Mouse (Mus musculus): ENCODE measurements around the gene A630001G21Rik. TPM values are rescaled to one million over a fixed set of nuclear protein-coding genes. Genes with fewer than 3 reads are reported as not detected.

The A630001G21Rik gene
- polyA plus RNA-seq, 1 experiment = 0.35 TPM

DNA sequence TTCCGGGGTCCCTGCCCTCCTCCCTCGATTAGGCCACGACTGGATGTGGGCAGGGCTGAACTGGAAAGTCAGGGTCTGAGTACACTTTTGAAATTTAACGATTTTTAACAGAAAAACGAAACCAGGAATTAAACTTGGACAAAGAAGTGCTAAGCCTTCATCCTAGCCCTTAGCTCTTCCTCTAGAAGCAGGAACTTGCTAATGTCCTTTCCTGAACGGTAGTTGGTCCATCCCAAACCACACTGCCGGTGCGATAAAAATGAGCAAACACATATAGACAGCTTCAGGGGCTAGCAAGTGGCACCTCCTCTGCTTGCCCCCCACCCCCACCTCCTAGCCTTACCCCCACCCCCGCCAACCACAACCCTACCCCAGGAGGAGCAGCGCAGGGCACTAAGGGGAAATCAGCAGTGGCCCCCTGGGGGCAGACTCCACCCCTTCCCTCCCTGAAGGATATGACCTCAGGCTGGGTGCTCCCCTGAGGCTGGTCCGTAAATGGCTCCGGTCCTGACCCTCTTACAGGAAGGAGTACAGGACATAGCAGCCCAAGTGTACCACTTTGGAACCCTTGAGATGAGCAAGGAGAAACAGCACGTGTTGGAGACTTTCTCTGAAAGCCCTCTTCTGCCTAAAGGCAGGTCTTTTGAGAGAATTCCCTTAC is 42.9 kb downstream of the A630001G21Rik start:
- no peak for TF ChIP-seq CTCF (IDR thresholded peaks at IDR 0.05; ENCODE audit: control insufficient read depth, insufficient read depth, insufficient replicate concordance, low read depth, low read length)
- TF ChIP-seq POLR2A (IDR thresholded peaks at IDR 0.05; ENCODE audit: control insufficient read depth, low read depth, low read length) = no peak
- Histone ChIP-seq H3K36me3 (ENCODE audit: control insufficient read depth, insufficient read depth, low read length) (no peaks in the 10 kb centered on the region), H3K4me3 (ENCODE audit: control insufficient read depth, low read depth, low read length) (no peak overlapping the region), H3K27me3 (ENCODE audit: control insufficient read depth, insufficient read depth, low read length) (no peaks in the 10 kb centered on the region), H3K27ac (ENCODE audit: control insufficient read depth, insufficient read depth, low read depth, low read length) (no peak overlapping the region), H3K4me1 (ENCODE audit: control insufficient read depth, insufficient read depth, low read length) (peaks cover 10% of the 10 kb centered on the region)

DNA sequence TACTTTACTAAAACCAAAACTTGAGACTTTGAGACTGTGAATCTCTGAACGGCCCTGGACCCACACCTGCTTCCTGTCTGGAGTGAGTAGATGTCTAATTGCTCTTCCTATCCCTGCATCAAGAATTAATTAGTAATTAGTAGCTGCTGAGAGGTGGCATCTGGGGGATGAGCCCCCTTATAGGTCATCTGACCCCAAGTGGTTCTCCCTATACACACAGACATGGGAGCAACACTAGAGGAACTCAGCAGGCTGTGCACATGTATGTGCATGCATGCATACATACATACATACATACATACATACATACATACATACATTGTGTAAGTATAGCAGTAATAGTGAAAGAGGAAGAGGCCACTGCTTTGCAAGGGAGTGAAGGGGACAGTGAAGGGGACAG is 43.9 kb downstream of the A630001G21Rik start:
- TF ChIP-seq POLR2A (IDR thresholded peaks at IDR 0.05; ENCODE audit: control insufficient read depth, low read depth, low read length) = no peak
- TF ChIP-seq CTCF (IDR thresholded peaks at IDR 0.05; ENCODE audit: control insufficient read depth, insufficient read depth, insufficient replicate concordance, low read depth, low read length) = no peak

GRCm38 (mm10) chr1:85732581-85732980 is 45.9 kb downstream of the A630001G21Rik start:
- Histone ChIP-seq H3K36me3 (ENCODE audit: control insufficient read depth, insufficient read depth, low read length) (no peaks in the 10 kb centered on the region), H3K27ac (ENCODE audit: control insufficient read depth, insufficient read depth, low read depth, low read length) (no peak overlapping the region), H3K4me1 (ENCODE audit: control insufficient read depth, insufficient read depth, low read length) (peaks cover 10% of the 10 kb centered on the region), H3K27me3 (ENCODE audit: control insufficient read depth, insufficient read depth, low read length) (no peaks in the 10 kb centered on the region), H3K4me3 (ENCODE audit: control insufficient read depth, low read depth, low read length) (no peak overlapping the region)
- no peak for TF ChIP-seq CTCF (IDR thresholded peaks at IDR 0.05; ENCODE audit: control insufficient read depth, insufficient read depth, insufficient replicate concordance, low read depth, low read length)
- no peak for TF ChIP-seq POLR2A (IDR thresholded peaks at IDR 0.05; ENCODE audit: control insufficient read depth, low read depth, low read length)

More for the DNA sequence above, 43.9 kb downstream of the A630001G21Rik start:
- H3K4me3 ChIP-seq (ENCODE audit: control insufficient read depth, low read depth, low read length) = no peak overlapping the region
- no peaks in the 10 kb centered on the region for H3K27me3 ChIP-seq (ENCODE audit: control insufficient read depth, insufficient read depth, low read length)
- H3K36me3 ChIP-seq (ENCODE audit: control insufficient read depth, insufficient read depth, low read length) = no peaks in the 10 kb centered on the region
- H3K27ac ChIP-seq (ENCODE audit: control insufficient read depth, insufficient read depth, low read depth, low read length) = no peak overlapping the region
- peaks cover 10% of the 10 kb centered on the region for H3K4me1 ChIP-seq (ENCODE audit: control insufficient read depth, insufficient read depth, low read length)

- no peak for TF ChIP-seq POLR2A (IDR thresholded peaks at IDR 0.05; ENCODE audit: control insufficient read depth, low read depth, low read length)
- TF ChIP-seq CTCF (IDR thresholded peaks at IDR 0.05; ENCODE audit: control insufficient read depth, insufficient read depth, insufficient replicate concordance, low read depth, low read length) = no peak
- Histone ChIP-seq H3K4me3 (ENCODE audit: control insufficient read depth, low read depth, low read length) (no peak overlapping the region), H3K27ac (ENCODE audit: control insufficient read depth, insufficient read depth, low read depth, low read length) (no peak overlapping the region), H3K27me3 (ENCODE audit: control insufficient read depth, insufficient read depth, low read length) (no peaks in the 10 kb centered on the region), H3K36me3 (ENCODE audit: control insufficient read depth, insufficient read depth, low read length) (no peaks in the 10 kb centered on the region), H3K4me1 (ENCODE audit: control insufficient read depth, insufficient read depth, low read length) (peaks cover 6% of the 10 kb centered on the region)
These were observed 48.0 kb downstream of the A630001G21Rik start for GRCm38 (mm10) chr1:85730471-85730870.

GRCm38 (mm10) chr1:85720220-85720893 is 58.1 kb downstream of the A630001G21Rik start:
- Histone ChIP-seq H3K4me3 (ENCODE audit: control insufficient read depth, low read depth, low read length) (no peak overlapping the region), H3K36me3 (ENCODE audit: control insufficient read depth, insufficient read depth, low read length) (no peaks in the 10 kb centered on the region), H3K27me3 (ENCODE audit: control insufficient read depth, insufficient read depth, low read length) (no peaks in the 10 kb centered on the region), H3K27ac (ENCODE audit: control insufficient read depth, insufficient read depth, low read depth, low read length) (no peak overlapping the region), H3K4me1 (ENCODE audit: control insufficient read depth, insufficient read depth, low read length) (peaks cover 13% of the 10 kb centered on the region)
- no peak for TF ChIP-seq CTCF (IDR thresholded peaks at IDR 0.05; ENCODE audit: control insufficient read depth, insufficient read depth, insufficient replicate concordance, low read depth, low read length)
- TF ChIP-seq POLR2A (IDR thresholded peaks at IDR 0.05; ENCODE audit: control insufficient read depth, low read depth, low read length) = no peak

- Histone ChIP-seq H3K36me3 (ENCODE audit: control insufficient read depth, insufficient read depth, low read length) (no peaks in the 10 kb centered on the region), H3K27me3 (ENCODE audit: control insufficient read depth, insufficient read depth, low read length) (no peaks in the 10 kb centered on the region), H3K27ac (ENCODE audit: control insufficient read depth, insufficient read depth, low read depth, low read length) (no peak overlapping the region), H3K4me3 (ENCODE audit: control insufficient read depth, low read depth, low read length) (no peak overlapping the region), H3K4me1 (ENCODE audit: control insufficient read depth, insufficient read depth, low read length) (peaks cover 7% of the 10 kb centered on the region)
- TF ChIP-seq POLR2A (IDR thresholded peaks at IDR 0.05; ENCODE audit: control insufficient read depth, low read depth, low read length) = no peak
- TF ChIP-seq CTCF (IDR thresholded peaks at IDR 0.05; ENCODE audit: control insufficient read depth, insufficient read depth, insufficient replicate concordance, low read depth, low read length) = no peak
These were observed 59.4 kb downstream of the A630001G21Rik start for GRCm38 (mm10) chr1:85719049-85719448.

GRCm38 (mm10) chr1:85716447-85717027 is 61.9 kb downstream of the A630001G21Rik start:
- no peak overlapping the region for H3K4me3 ChIP-seq (ENCODE audit: control insufficient read depth, low read depth, low read length)
- no peak overlapping the region for H3K27ac ChIP-seq (ENCODE audit: control insufficient read depth, insufficient read depth, low read depth, low read length)
- TF ChIP-seq POLR2A (IDR thresholded peaks at IDR 0.05; ENCODE audit: control insufficient read depth, low read depth, low read length) (no peak), CTCF (IDR thresholded peaks at IDR 0.05; ENCODE audit: control insufficient read depth, insufficient read depth, insufficient replicate concordance, low read depth, low read length) (no peak)
- no peaks in the 10 kb centered on the region for H3K36me3 ChIP-seq (ENCODE audit: control insufficient read depth, insufficient read depth, low read length)
- H3K27me3 ChIP-seq (ENCODE audit: control insufficient read depth, insufficient read depth, low read length) = no peaks in the 10 kb centered on the region
- no peaks in the 10 kb centered on the region for H3K4me1 ChIP-seq (ENCODE audit: control insufficient read depth, insufficient read depth, low read length)
